Mouse (Mus musculus) bone marrow macrophage, adult 2 months (primary cell): ENCODE results near the gene Vmn2r11. TPM values are rescaled to one million over a fixed set of nuclear protein-coding genes. Genes with fewer than 3 reads are reported as not detected.
"Not testable (repeated sequence)": the region's sequence is repeated elsewhere in the genome, so short reads cannot be mapped to it uniquely, and the experiment has no call there.

Experiments
- H3K27ac ChIP-seq: 2 replicates; pipeline ENCODE4 v1.5.1; 2012; ENCODE audit warnings: low read depth, low read length; ENCODE audit not compliant: insufficient read depth
- H3K4me1 ChIP-seq: 2 replicates; pipeline ENCODE4 v1.6.1; 2012; ENCODE audit warnings: low read length; ENCODE audit not compliant: control insufficient read depth, insufficient read depth
- H3K4me3 ChIP-seq: 2 replicates; pipeline ENCODE4 v1.5.1; 2012; ENCODE audit warnings: mild to moderate bottlenecking, low read length, moderate library complexity; ENCODE audit not compliant: insufficient read depth
- CTCF ChIP-seq: IDR thresholded peaks from 2 replicates; pipeline ENCODE4 v1.5.1; 2012; ENCODE audit warnings: low read depth, mild to moderate bottlenecking, low read length, moderate library complexity
- POLR2A ChIP-seq: IDR thresholded peaks from 2 replicates; pipeline ENCODE4 v1.6.1; 2012; ENCODE audit warnings: mild to moderate bottlenecking, low read depth, low read length, borderline replicate concordance
- polyA plus RNA-seq: library from polyadenylated mRNA; stranded (reverse); fragments of >200 nt; gene quantifications from 2 replicates; pipeline ENCODE4 v1.2.4, GENCODE M21; 2012; ENCODE audit not compliant: missing spikeins, insufficient read depth, insufficient read length

Gene Vmn2r11
- polyA plus RNA-seq: 0.37 TPM in 1 of 2 replicates, not detected in the other

DNA sequence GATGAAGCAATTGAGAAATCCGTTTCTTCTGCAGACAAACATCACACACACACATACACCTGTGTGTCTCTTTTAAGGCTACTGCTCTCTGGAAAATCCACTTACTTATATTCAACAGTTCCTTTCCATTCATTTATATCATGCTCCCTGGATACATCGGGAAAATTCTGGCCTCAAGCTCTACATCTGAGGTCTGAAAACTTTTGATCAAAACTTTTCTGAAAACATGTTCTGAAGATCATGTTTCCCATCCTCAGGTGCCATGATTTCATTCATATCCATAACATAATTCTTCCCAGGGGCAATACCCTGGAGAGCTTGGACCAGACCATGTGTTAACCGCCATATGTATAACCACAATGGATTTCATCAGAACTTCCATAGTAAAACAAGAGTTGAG lies at the start of gene Vmn2r11:
Vmn2r11 (minus strand) TSS at position 101 of the 400 bp plus-strand sequence.
- not testable (repeated sequence) for H3K4me1 ChIP-seq, H3K27ac ChIP-seq, H3K4me3 ChIP-seq

DNA sequence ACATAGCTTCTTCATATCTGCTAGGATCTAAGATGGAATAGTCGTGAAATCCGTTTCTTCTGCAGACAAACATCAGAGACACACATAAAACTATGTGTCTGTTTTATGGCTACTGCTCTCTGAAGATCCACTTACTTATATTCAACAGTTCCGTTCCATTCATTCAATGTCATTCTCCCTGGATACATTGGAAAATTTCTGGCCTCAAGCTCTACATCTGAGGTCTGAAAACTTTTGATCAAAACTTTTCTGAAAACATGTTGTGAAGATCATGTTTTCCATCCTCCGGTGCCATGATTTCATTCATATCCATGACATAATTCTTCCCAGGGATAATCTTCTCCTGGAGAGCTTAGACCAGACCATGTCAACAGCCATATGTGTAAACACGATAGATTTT lies 38.5 kb upstream of the Vmn2r11 start, which contains the start of gene Vmn2r12:
Vmn2r12 (minus strand) TSS at position 101 of the 400 bp plus-strand sequence.
- not testable (repeated sequence) for H3K4me1 ChIP-seq, H3K27ac ChIP-seq, H3K4me3 ChIP-seq

DNA sequence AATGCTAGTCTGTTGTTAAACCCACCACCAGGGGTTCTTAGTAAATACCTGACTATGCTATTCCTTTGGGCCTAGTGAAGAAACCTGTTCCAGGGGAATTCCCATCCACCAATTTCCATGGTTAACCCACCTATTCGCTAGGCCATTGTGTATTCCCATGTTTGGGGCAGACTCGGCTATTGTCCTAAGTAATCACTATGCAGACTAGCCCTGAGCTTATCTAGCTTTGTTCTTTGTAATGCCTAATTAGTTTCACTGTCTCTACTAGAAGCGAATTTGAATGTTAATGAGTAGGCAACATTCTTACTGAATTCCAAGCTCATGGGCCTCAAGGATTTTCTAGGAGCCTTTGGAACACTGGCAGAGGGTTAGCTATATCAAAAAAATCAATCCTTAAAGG lies 37.1 kb upstream of the Vmn2r11 start:
- H3K27ac ChIP-seq, H3K4me3 ChIP-seq, H3K4me1 ChIP-seq: not testable (repeated sequence)

DNA sequence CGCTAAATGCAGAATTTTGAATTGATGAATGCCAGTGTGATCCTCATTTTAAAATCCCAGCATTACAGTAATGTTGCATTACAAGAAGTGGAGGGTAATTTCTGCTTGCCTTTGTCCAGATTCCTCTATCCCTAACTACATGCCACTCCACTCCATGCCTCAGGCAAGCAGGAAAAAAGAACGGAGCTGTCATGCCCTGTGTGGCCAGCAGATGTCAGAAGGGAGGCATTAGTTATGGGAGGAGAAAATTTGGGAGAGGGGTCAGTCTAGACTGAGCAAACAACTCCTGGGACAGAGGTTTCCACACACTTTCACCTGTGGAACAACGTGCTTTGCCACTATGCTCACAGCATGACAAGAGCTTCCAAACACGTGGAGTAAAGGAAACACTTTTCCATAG lies 12.6 kb upstream of the Vmn2r11 start:
- H3K27ac ChIP-seq, H3K4me3 ChIP-seq, H3K4me1 ChIP-seq: not testable (repeated sequence)

DNA sequence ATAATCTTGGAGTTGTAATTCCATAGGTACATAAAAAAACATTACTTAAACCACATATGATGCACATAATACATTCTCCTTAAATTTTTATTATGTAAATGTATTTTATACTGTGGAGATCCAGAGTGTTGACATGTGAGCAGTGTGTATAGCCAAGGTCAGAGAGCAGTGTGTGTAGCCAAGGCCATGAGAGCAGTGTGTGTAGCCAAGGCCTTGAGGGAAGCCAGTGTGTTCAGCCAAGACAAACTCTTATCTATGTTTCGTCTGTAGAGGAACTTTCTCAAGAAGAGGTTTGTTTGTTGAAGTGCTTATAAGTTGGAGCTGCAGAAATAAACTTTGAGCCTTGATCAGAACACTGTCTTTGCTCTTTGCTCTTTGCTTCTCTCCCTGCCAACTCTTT lies 4.1 kb downstream of the Vmn2r11 start:
- H3K4me1 ChIP-seq: no peaks in the 10 kb centered on the region
- H3K4me3 ChIP-seq: no peak overlapping the region
- TF ChIP-seq CTCF: no peak
- no peak for TF ChIP-seq POLR2A
- H3K27ac ChIP-seq: no peak overlapping the region

DNA sequence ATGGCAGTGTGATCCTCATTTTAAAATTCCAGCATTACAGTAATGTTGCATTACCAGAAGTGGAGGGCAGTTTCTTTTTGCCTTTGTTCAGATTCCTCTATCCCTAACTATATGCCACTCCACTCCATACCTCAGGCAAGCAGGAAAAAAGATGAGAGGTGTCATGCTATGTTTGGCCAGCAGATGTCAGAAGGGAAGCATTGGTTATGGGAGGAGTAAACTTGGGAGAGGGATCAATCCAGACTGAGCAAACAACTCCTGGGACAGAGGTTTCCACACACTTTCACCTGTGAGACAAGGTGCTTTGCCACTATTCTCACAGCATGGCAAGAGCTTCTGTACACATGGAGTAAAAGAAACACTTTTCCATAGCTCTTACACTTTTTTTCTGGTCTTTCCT lies 26.8 kb downstream of the Vmn2r11 start:
- Histone ChIP-seq H3K27ac (no peak overlapping the region), H3K4me3 (no peak overlapping the region), H3K4me1 (no peaks in the 10 kb centered on the region)
- TF ChIP-seq CTCF: no peak
- no peak for TF ChIP-seq POLR2A

DNA sequence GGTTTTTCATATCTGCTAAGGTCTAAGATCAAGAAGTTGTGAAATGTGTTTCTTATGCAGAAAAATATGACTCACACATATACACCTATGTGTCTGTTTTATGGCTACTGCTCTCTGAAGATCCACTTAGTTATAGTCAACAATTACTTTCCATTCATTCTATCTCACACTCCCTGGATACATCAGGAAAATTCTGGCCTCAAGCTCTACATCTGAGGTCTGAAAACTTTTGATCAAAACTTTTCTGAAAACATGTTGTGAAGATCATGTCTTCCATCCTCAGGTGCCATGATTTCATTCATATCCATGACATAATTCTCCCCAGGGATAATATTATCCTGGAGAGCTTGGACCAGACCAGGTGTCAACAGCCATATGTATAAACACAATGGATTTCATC lies 52.9 kb downstream of the Vmn2r11 start, which contains the start of gene Vmn2r10:
Vmn2r10 (minus strand) TSS at position 101 of the 400 bp plus-strand sequence.
- not testable (repeated sequence) for H3K4me1 ChIP-seq, H3K4me3 ChIP-seq, H3K27ac ChIP-seq

Other genes with a start within 250 kb of the Vmn2r11 start
- gene Vmn2r9, start 207.0 kb downstream of the Vmn2r11 start, polyA plus RNA-seq: not detected in 2 replicates
- not detected in 2 replicates for gene Vmn2r10, start 53.0 kb downstream of the Vmn2r11 start, polyA plus RNA-seq
- not detected in 2 replicates for gene Vmn2r12, start 38.4 kb upstream of the Vmn2r11 start, polyA plus RNA-seq
- gene Vmn2r13, start 132.6 kb upstream of the Vmn2r11 start, polyA plus RNA-seq: not detected in 2 replicates
- not detected in 2 replicates for gene Vmn2r14, start 165.1 kb upstream of the Vmn2r11 start, polyA plus RNA-seq
- not detected in 2 replicates for gene Vmn2r15, start 238.1 kb upstream of the Vmn2r11 start, polyA plus RNA-seq